Mouse (Mus musculus): ENCODE results near the gene Mrpl17. TPM values are rescaled to one million over a fixed set of nuclear protein-coding genes. Genes with fewer than 3 reads are reported as not detected.

Mrpl17 gene
- polyA plus RNA-seq, 1 experiment: 346 TPM

GRCm38 (mm10) chr7:105796972-105797371 is 13.9 kb downstream of the Mrpl17 start:
- no peaks in the 10 kb centered on the region for H3K79me2 ChIP-seq (ENCODE audit: control insufficient read depth, insufficient read depth)
- no peak for TF ChIP-seq E2F4 (IDR thresholded peaks at IDR 0.05; ENCODE audit: insufficient read depth)
- no peak for TF ChIP-seq CEBPB (IDR thresholded peaks at IDR 0.05; ENCODE audit: insufficient read depth, poor library complexity, severe bottlenecking)
- no peak for TF ChIP-seq POLR2A (IDR thresholded peaks at IDR 0.05; ENCODE audit: insufficient read length, low read depth)
- no peak for TF ChIP-seq MYOG (IDR thresholded peaks at IDR 0.05; ENCODE audit: control insufficient read depth in 1 of 3, insufficient read depth in 1 of 3, insufficient read length in 2 of 3, low read depth in 2 of 3)
- TF ChIP-seq TCF12 (IDR thresholded peaks at IDR 0.05; ENCODE audit: insufficient read depth, poor library complexity, severe bottlenecking): no peak
- TF ChIP-seq TCF3 (IDR thresholded peaks at IDR 0.05; ENCODE audit: insufficient read length, low read depth): no peak
- no peak for TF ChIP-seq USF1 (IDR thresholded peaks at IDR 0.05; ENCODE audit: low read depth)
- no peak for TF ChIP-seq REST (IDR thresholded peaks at IDR 0.05; ENCODE audit: insufficient read depth, insufficient read length)
- TF ChIP-seq POLR2AphosphoS2 (IDR thresholded peaks at IDR 0.05; ENCODE audit: insufficient read length, low read depth): no peak
- no peak for TF ChIP-seq MYOD1 (IDR thresholded peaks at IDR 0.05; ENCODE audit: control insufficient read depth in 1 of 3, insufficient read length in 2 of 3, low read depth in 2 of 3)
- no peak for TF ChIP-seq MAX (IDR thresholded peaks at IDR 0.05; ENCODE audit: low read depth)
- no peak for TF ChIP-seq SRF (IDR thresholded peaks at IDR 0.05; ENCODE audit: control insufficient read depth, insufficient read length, low read depth)

GRCm38 (mm10) chr7:105795759-105796366 is 15.0 kb downstream of the Mrpl17 start:
- H3K4me2 ChIP-seq (ENCODE audit: low read depth): no peak overlapping the region
- no peak overlapping the region for H3K4me3 ChIP-seq
- H3ac ChIP-seq (ENCODE audit: control insufficient read depth, insufficient read length): no peak overlapping the region
- TF ChIP-seq USF1 (IDR thresholded peaks at IDR 0.05; ENCODE audit: low read depth) (no peak), CEBPB (IDR thresholded peaks at IDR 0.05; ENCODE audit: insufficient read depth, poor library complexity, severe bottlenecking) (no peak), REST (IDR thresholded peaks at IDR 0.05; ENCODE audit: insufficient read depth, insufficient read length) (no peak)
- peaks cover 5% of the 10 kb centered on the region for H3K27me3 ChIP-seq (ENCODE audit: control insufficient read depth, insufficient read depth, insufficient read length)
- H3K79me2 ChIP-seq (ENCODE audit: control insufficient read depth, insufficient read depth): no peaks in the 10 kb centered on the region
- H3K36me3 ChIP-seq (ENCODE audit: control insufficient read depth, insufficient read depth): no peaks in the 10 kb centered on the region

More at GRCm38 (mm10) chr7:105796972-105797371, 13.9 kb downstream of the Mrpl17 start:
- Histone ChIP-seq H3K36me3 (ENCODE audit: control insufficient read depth, insufficient read depth) (no peaks in the 10 kb centered on the region), H3K4me2 (ENCODE audit: low read depth) (no peak overlapping the region), H3ac (ENCODE audit: control insufficient read depth, insufficient read length) (no peak overlapping the region), H3K27me3 (ENCODE audit: control insufficient read depth, insufficient read depth, insufficient read length) (peaks cover 5% of the 10 kb centered on the region), H3K4me3 (no peak overlapping the region)

- Histone ChIP-seq H3K36me3 (ENCODE audit: control insufficient read depth, insufficient read depth) (no peaks in the 10 kb centered on the region), H3K27me3 (ENCODE audit: control insufficient read depth, insufficient read depth, insufficient read length) (peaks cover 5% of the 10 kb centered on the region), H3ac (ENCODE audit: control insufficient read depth, insufficient read length) (no peak overlapping the region), H3K79me2 (ENCODE audit: control insufficient read depth, insufficient read depth) (no peaks in the 10 kb centered on the region), H3K4me3 (no peak overlapping the region), H3K4me2 (ENCODE audit: low read depth) (no peak overlapping the region)
- TF ChIP-seq MAX (IDR thresholded peaks at IDR 0.05; ENCODE audit: low read depth) (no peak), E2F4 (IDR thresholded peaks at IDR 0.05; ENCODE audit: insufficient read depth) (no peak), CEBPB (IDR thresholded peaks at IDR 0.05; ENCODE audit: insufficient read depth, poor library complexity, severe bottlenecking) (no peak), USF1 (IDR thresholded peaks at IDR 0.05; ENCODE audit: low read depth) (no peak), REST (IDR thresholded peaks at IDR 0.05; ENCODE audit: insufficient read depth, insufficient read length) (no peak), POLR2AphosphoS2 (IDR thresholded peaks at IDR 0.05; ENCODE audit: insufficient read length, low read depth) (no peak), TCF3 (IDR thresholded peaks at IDR 0.05; ENCODE audit: insufficient read length, low read depth) (no peak), MYOD1 (IDR thresholded peaks at IDR 0.05; ENCODE audit: control insufficient read depth in 1 of 3, insufficient read length in 2 of 3, low read depth in 2 of 3) (no peak), MYOG (IDR thresholded peaks at IDR 0.05; ENCODE audit: control insufficient read depth in 1 of 3, insufficient read depth in 1 of 3, insufficient read length in 2 of 3, low read depth in 2 of 3) (no peak), POLR2A (IDR thresholded peaks at IDR 0.05; ENCODE audit: insufficient read length, low read depth) (no peak), SRF (IDR thresholded peaks at IDR 0.05; ENCODE audit: control insufficient read depth, insufficient read length, low read depth) (no peak), TCF12 (IDR thresholded peaks at IDR 0.05; ENCODE audit: insufficient read depth, poor library complexity, severe bottlenecking) (no peak)
These were observed 17.2 kb downstream of the Mrpl17 start for GRCm38 (mm10) chr7:105793701-105794100.

GRCm38 (mm10) chr7:105791147-105791546 is 19.8 kb downstream of the Mrpl17 start:
- H3K79me2 ChIP-seq (ENCODE audit: control insufficient read depth, insufficient read depth): no peaks in the 10 kb centered on the region
- H3K36me3 ChIP-seq (ENCODE audit: control insufficient read depth, insufficient read depth): no peaks in the 10 kb centered on the region
- no peak overlapping the region for H3K4me3 ChIP-seq
- H3K27me3 ChIP-seq (ENCODE audit: control insufficient read depth, insufficient read depth, insufficient read length): peaks cover 13% of the 10 kb centered on the region
- H3ac ChIP-seq (ENCODE audit: control insufficient read depth, insufficient read length): no peak overlapping the region
- no peak for TF ChIP-seq MYOG (IDR thresholded peaks at IDR 0.05; ENCODE audit: control insufficient read depth in 1 of 3, insufficient read depth in 1 of 3, insufficient read length in 2 of 3, low read depth in 2 of 3)
- TF ChIP-seq TCF3 (IDR thresholded peaks at IDR 0.05; ENCODE audit: insufficient read length, low read depth): no peak
- TF ChIP-seq SRF (IDR thresholded peaks at IDR 0.05; ENCODE audit: control insufficient read depth, insufficient read length, low read depth): no peak
- TF ChIP-seq CEBPB (IDR thresholded peaks at IDR 0.05; ENCODE audit: insufficient read depth, poor library complexity, severe bottlenecking): no peak
- no peak for TF ChIP-seq MYOD1 (IDR thresholded peaks at IDR 0.05; ENCODE audit: control insufficient read depth in 1 of 3, insufficient read length in 2 of 3, low read depth in 2 of 3)
- TF ChIP-seq POLR2A (IDR thresholded peaks at IDR 0.05; ENCODE audit: insufficient read length, low read depth): no peak
- no peak for TF ChIP-seq MAX (IDR thresholded peaks at IDR 0.05; ENCODE audit: low read depth)
- TF ChIP-seq E2F4 (IDR thresholded peaks at IDR 0.05; ENCODE audit: insufficient read depth): no peak
- TF ChIP-seq TCF12 (IDR thresholded peaks at IDR 0.05; ENCODE audit: insufficient read depth, poor library complexity, severe bottlenecking): no peak
- TF ChIP-seq REST (IDR thresholded peaks at IDR 0.05; ENCODE audit: insufficient read depth, insufficient read length): no peak
- H3K4me2 ChIP-seq (ENCODE audit: low read depth): no peak overlapping the region

Data from myocyte (in vitro differentiated cells).